8 mouse cellular contexts compared by ENCODE assay signal in genomic region chr4:35156149-35156611, GRCm38 (mm10). TPM values are rescaled to one million over a fixed set of nuclear protein-coding genes. Genes with fewer than 3 reads are reported as not detected.
DNase-seq lines count a peak whose midpoint lies in the region; ATAC-seq and TF ChIP-seq lines count a peak whose summit lies in the region.

No protein-coding gene starts in this region.

- TF ChIP-seq EP300 in heart, postnatal 0 days (IDR thresholded peaks at IDR 0.05; ENCODE audit: low read depth), result no peak

- no peak for TF ChIP-seq POLR2A in olfactory bulb, adult 2 months (IDR thresholded peaks at IDR 0.05; ENCODE audit: insufficient read depth, low read depth, low read length)

- ATAC-seq in heart, postnatal 0 days (ENCODE audit: insufficient read depth, low read depth), result peak; percentile 21; the same call in 1 of the 2 replicates

- H3K9me3 ChIP-seq in erythroblast, embryonic 14.5 days (ENCODE audit: control insufficient read depth, low read length), result no peaks in the 10 kb centered on the region
- H3K9me3 ChIP-seq in heart, postnatal 0 days (replicated peaks; ENCODE audit: control insufficient read depth, low read length), result no peaks in the 10 kb centered on the region

- peak; percentile 42 to 48 for DNase-seq in CD8-positive naive resting alpha-beta T cell, adult 2 months (ENCODE audit: low read depth in 2 of 2, low spot score in 2 of 2)
- peak; percentile 46 to 48 for DNase-seq in adrenal gland, postnatal 4 days (ENCODE audit: low spot score in 2 of 2)
- peak; percentile 8 for DNase-seq in heart, postnatal 0 days (ENCODE audit: low spot score)
- DNase-seq in kidney, postnatal 14 days, result peak; percentile 84
- peak; percentile 69 for DNase-seq in lung, postnatal 10 days
- peak; percentile 75 for DNase-seq in thymus, postnatal 25 days

- H3K4me3 ChIP-seq in erythroblast, embryonic 14.5 days (replicated peaks), result peak overlapping the region; percentile 62
- H3K4me3 ChIP-seq in heart, postnatal 0 days (ENCODE audit: low read depth, low read length), result peak overlapping the region; percentile 77
- peak overlapping the region; percentile 57 for H3K4me3 ChIP-seq in olfactory bulb, adult 2 months (ENCODE audit: insufficient read depth, low read depth, low read length)

- H3K9ac ChIP-seq in heart, postnatal 0 days (replicated peaks; ENCODE audit: low read depth, low read length), result peak overlapping the region; percentile 58

- H3K27ac ChIP-seq in heart, postnatal 0 days (ENCODE audit: low read depth), result no peak overlapping the region
- no peak overlapping the region for H3K27ac ChIP-seq in olfactory bulb, adult 2 months (ENCODE audit: insufficient read depth, low read depth, low read length)

- TF ChIP-seq CTCF in heart, postnatal 0 days (IDR thresholded peaks at IDR 0.05; ENCODE audit: low read depth), result no peak
- no peak for TF ChIP-seq CTCF in olfactory bulb, adult 2 months (IDR thresholded peaks at IDR 0.05; ENCODE audit: insufficient read depth, low read depth, low read length)

- peak overlapping the region; percentile 100 for H3K4me2 ChIP-seq in heart, postnatal 0 days (ENCODE audit: low read depth, low read length)

- H3K36me3 ChIP-seq in erythroblast, embryonic 14.5 days (ENCODE audit: control insufficient read depth), result no peaks in the 10 kb centered on the region
- H3K36me3 ChIP-seq in heart, postnatal 0 days (replicated peaks; ENCODE audit: control insufficient read depth, insufficient read depth, low read length), result no peaks in the 10 kb centered on the region

- H3K4me1 ChIP-seq in erythroblast, embryonic 14.5 days (ENCODE audit: control insufficient read depth), result peaks cover 21% of the 10 kb centered on the region
- no peaks in the 10 kb centered on the region for H3K4me1 ChIP-seq in heart, postnatal 0 days (ENCODE audit: control insufficient read depth, insufficient read depth)
- peaks cover 9% of the 10 kb centered on the region for H3K4me1 ChIP-seq in olfactory bulb, adult 2 months (ENCODE audit: control insufficient read depth, insufficient read depth, low read length)

- under 1% methylated on average over 26 of the region's 26 CpGs for WGBS in heart, postnatal 0 days
- 2% methylated on average over 26 of the region's 26 CpGs for WGBS in olfactory bulb, adult 2 months

- peaks cover 31% of the 10 kb centered on the region for H3K27me3 ChIP-seq in erythroblast, embryonic 14.5 days (ENCODE audit: control insufficient read depth)
- no peaks in the 10 kb centered on the region for H3K27me3 ChIP-seq in heart, postnatal 0 days (ENCODE audit: control insufficient read depth, insufficient read depth, low read length)

RNA-seq across cellular contexts. Expression of gene Mob3b, which starts 1.1 kb away (rescaled TPM):
- total RNA-seq in adrenal gland, postnatal 4 days (2021), result 10 to 100 TPM; 32.8 to 36.2 TPM
- 0.01 TPM in 1 of 2 replicates, not detected in the other for polyA plus RNA-seq in erythroblast, embryonic 14.5 days (2012)
- total RNA-seq in heart, postnatal 0 days (2014; rRNA removed; ENCODE audit: low replicate concordance), result 0.04 and 2.0 TPM in 2 replicates
- polyA plus RNA-seq in heart, postnatal 0 days (2015; fragmentation: Nextera tagmentation; extraction: Ambion mirVana), result 1.0 and 1.2 TPM in 2 replicates
- not detected in 2 replicates for polyA plus RNA-seq in olfactory bulb, adult 2 months (2012; ENCODE audit: insufficient read depth, insufficient read length, low replicate concordance, missing spikeins)

RNA-seq across cellular contexts. Expression of gene Ifnk, which starts 4.3 kb away (rescaled TPM):
- total RNA-seq in adrenal gland, postnatal 4 days (2021), result not detected
- not detected in 2 replicates for polyA plus RNA-seq in erythroblast, embryonic 14.5 days (2012)
- not detected in 2 replicates for total RNA-seq in heart, postnatal 0 days (2014; rRNA removed; ENCODE audit: low replicate concordance)
- polyA plus RNA-seq in heart, postnatal 0 days (2015; fragmentation: Nextera tagmentation; extraction: Ambion mirVana), result not detected in 2 replicates
- not detected in 2 replicates for polyA plus RNA-seq in olfactory bulb, adult 2 months (2012; ENCODE audit: insufficient read depth, insufficient read length, low replicate concordance, missing spikeins)

Comparison
In these comparisons a context has a peak if more than half of its experiments do, and no peak if none do; other contexts are left out.
1. DNase-seq: peak in every context shown above with its lines; median percentile 84 in kidney, postnatal 14 days; 75 in thymus, postnatal 25 days; 69 in lung, postnatal 10 days; 47 in adrenal gland, postnatal 4 days; 45 in CD8-positive naive resting alpha-beta T cell, adult 2 months; 8 in heart, postnatal 0 days.